Mouse (Mus musculus): ENCODE measurements around the gene Pex6.
A peak's percentile ranks its signal among the peaks of the same experiment; 100 is the strongest.
"Not testable (repeated sequence)": the region's sequence is repeated elsewhere in the genome, so short reads cannot be mapped to it uniquely, and the experiment has no call there.

Gene Pex6

GRCm38 (mm10) chr17:46741305-46741704 lies 30.0 kb downstream of the Pex6 start:
- no peaks in the 10 kb centered on the region for H3K27me3 ChIP-seq (ENCODE audit: control insufficient read depth, insufficient read depth, low read length, poor library complexity, severe bottlenecking)
- H3K36me3 ChIP-seq (ENCODE audit: control insufficient read depth, insufficient read depth, low read length, poor library complexity, severe bottlenecking) = peaks cover 27% of the 10 kb centered on the region
- DNase-seq (ENCODE audit: low read depth, low spot score) = no peak

- no peaks in the 10 kb centered on the region for H3K27me3 ChIP-seq (ENCODE audit: control insufficient read depth, insufficient read depth, low read length, poor library complexity, severe bottlenecking)
- no peak for DNase-seq (ENCODE audit: low read depth, low spot score)
- H3K36me3 ChIP-seq (ENCODE audit: control insufficient read depth, insufficient read depth, low read length, poor library complexity, severe bottlenecking) = peaks cover 26% of the 10 kb centered on the region
Observed at GRCm38 (mm10) chr17:46742986-46743385, 31.7 kb downstream of the Pex6 start.

DNA sequence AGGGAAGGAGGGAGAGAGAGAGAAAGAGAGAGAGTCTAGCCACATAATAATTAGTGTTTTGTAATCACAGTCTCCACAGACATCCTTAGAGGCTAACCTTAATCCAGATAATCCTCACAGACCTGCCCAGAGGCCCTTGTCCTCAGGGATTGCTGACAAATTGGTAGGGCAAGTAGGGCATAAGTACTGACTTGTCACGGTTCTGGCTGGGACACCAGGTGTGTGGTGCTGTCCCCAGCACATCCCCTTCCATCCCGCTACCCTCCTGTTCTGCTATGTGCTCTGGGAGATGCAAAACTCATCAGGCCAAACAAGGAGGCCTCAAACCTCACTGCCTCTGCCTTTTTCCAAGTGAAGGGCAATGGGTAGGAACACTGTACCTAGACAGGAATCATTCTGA lies 34.2 kb downstream of the Pex6 start:
- no peak for DNase-seq (ENCODE audit: low read depth, low spot score)
- Histone ChIP-seq H3K27me3 (ENCODE audit: control insufficient read depth, insufficient read depth, low read length, poor library complexity, severe bottlenecking) (no peaks in the 10 kb centered on the region), H3K36me3 (ENCODE audit: control insufficient read depth, insufficient read depth, low read length, poor library complexity, severe bottlenecking) (peaks cover 26% of the 10 kb centered on the region)

DNA sequence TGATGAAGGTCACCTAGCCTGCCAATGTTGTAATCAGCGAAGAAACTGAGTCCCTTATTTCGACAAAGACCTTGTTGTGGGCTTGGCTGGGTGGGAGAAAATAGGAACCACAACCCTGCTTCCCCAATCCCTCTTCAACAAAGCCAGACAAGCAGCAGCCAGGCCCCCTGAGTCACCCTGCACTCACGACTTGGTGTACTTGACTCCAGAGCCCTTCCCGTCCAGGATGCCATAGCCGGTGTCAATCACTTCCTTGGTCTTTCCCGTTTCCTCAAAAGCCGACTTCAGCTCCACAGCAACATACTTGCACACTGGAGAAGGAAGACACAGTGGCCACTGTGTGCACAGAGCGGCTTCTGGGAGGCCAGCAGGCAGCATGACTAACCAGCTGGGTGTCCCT lies 36.0 kb downstream of the Pex6 start:
- DNase-seq (ENCODE audit: low read depth, low spot score) = no peak
- Histone ChIP-seq H3K27me3 (ENCODE audit: control insufficient read depth, insufficient read depth, low read length, poor library complexity, severe bottlenecking) (no peaks in the 10 kb centered on the region), H3K36me3 (ENCODE audit: control insufficient read depth, insufficient read depth, low read length, poor library complexity, severe bottlenecking) (peaks cover 22% of the 10 kb centered on the region)

GRCm38 (mm10) chr17:46747806-46748205 lies 36.5 kb downstream of the Pex6 start:
- Histone ChIP-seq H3K27me3 (ENCODE audit: control insufficient read depth, insufficient read depth, low read length, poor library complexity, severe bottlenecking) (no peaks in the 10 kb centered on the region), H3K36me3 (ENCODE audit: control insufficient read depth, insufficient read depth, low read length, poor library complexity, severe bottlenecking) (peaks cover 21% of the 10 kb centered on the region)
- no peak for DNase-seq (ENCODE audit: low read depth, low spot score)

GRCm38 (mm10) chr17:46749282-46749681 lies 38.0 kb downstream of the Pex6 start:
- no peak for DNase-seq (ENCODE audit: low read depth, low spot score)
- H3K27me3 ChIP-seq (ENCODE audit: control insufficient read depth, insufficient read depth, low read length, poor library complexity, severe bottlenecking) = no peaks in the 10 kb centered on the region
- H3K36me3 ChIP-seq (ENCODE audit: control insufficient read depth, insufficient read depth, low read length, poor library complexity, severe bottlenecking) = peaks cover 15% of the 10 kb centered on the region

GRCm38 (mm10) chr17:46750580-46750979 lies 39.3 kb downstream of the Pex6 start:
- Histone ChIP-seq H3K36me3 (ENCODE audit: control insufficient read depth, insufficient read depth, low read length, poor library complexity, severe bottlenecking) (peaks cover 7% of the 10 kb centered on the region), H3K27me3 (ENCODE audit: control insufficient read depth, insufficient read depth, low read length, poor library complexity, severe bottlenecking) (no peaks in the 10 kb centered on the region)
- no peak for DNase-seq (ENCODE audit: low read depth, low spot score)

- no peaks in the 10 kb centered on the region for H3K27me3 ChIP-seq (ENCODE audit: control insufficient read depth, insufficient read depth, low read length, poor library complexity, severe bottlenecking)
- H3K36me3 ChIP-seq (ENCODE audit: control insufficient read depth, insufficient read depth, low read length, poor library complexity, severe bottlenecking) = peaks cover 2% of the 10 kb centered on the region
- DNase-seq (ENCODE audit: low read depth, low spot score) = peak; percentile 96
Observed at GRCm38 (mm10) chr17:46751056-46751793, 40.0 kb downstream of the Pex6 start.

DNA sequence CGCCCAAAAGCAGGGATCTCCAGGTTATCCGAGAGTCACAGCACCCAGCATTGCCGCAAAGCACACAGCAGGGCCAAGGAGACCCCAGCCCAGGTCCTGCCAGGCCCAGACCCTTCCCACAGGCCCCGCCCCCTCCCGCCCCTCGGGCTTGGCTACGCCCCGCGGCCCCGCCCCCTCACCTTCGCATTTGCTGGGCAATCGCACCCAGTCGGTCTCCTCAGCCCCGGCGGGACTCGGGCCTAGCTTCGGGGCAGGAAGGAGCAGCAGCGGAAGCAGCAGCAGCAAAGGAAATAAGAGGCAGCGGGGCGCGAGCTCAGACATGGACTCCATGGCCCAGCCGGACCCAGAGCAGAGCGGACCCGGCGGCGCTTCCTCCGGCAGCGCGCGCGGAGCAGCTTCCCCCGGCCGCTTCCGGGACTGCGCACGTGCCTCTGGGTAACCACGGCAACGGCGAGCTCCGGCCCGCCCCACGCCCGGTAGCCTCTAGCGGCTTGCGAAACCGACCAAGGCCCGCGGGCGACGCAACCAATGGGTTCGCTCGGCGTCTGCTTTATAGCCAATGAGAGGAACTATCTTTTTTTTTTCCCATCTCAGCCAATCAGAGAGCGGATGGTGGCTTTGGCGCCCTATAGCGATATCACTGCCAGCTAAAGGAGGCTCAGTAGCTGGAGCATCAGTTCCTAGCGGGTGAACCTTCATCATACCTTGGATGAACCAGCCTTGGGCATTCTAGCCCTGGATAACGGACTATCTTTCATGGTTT lies 40.7 kb downstream of the Pex6 start, which contains the start of gene Cnpy3:
Gene Cnpy3 (minus strand): TSS at position 421 of the 763 bp plus-strand sequence.
- Histone ChIP-seq H3K36me3 (ENCODE audit: control insufficient read depth, insufficient read depth, low read length, poor library complexity, severe bottlenecking) (no peaks in the 10 kb centered on the region; the same call in none of the 2 replicates), H3K27me3 (ENCODE audit: control insufficient read depth, insufficient read depth, low read length, poor library complexity, severe bottlenecking) (no peaks in the 10 kb centered on the region)
- peak; percentile 99 for DNase-seq (ENCODE audit: low read depth, low spot score)

GRCm38 (mm10) chr17:46758753-46759152 lies 47.5 kb downstream of the Pex6 start:
- no peak for DNase-seq (ENCODE audit: low read depth, low spot score)
- Histone ChIP-seq H3K27me3 (ENCODE audit: control insufficient read depth, insufficient read depth, low read length, poor library complexity, severe bottlenecking) (no peaks in the 10 kb centered on the region), H3K36me3 (ENCODE audit: control insufficient read depth, insufficient read depth, low read length, poor library complexity, severe bottlenecking) (no peaks in the 10 kb centered on the region)

- no peak for DNase-seq (ENCODE audit: low read depth, low spot score)
- H3K27me3 ChIP-seq (ENCODE audit: control insufficient read depth, insufficient read depth, low read length, poor library complexity, severe bottlenecking) = no peaks in the 10 kb centered on the region
Observed at GRCm38 (mm10) chr17:46763544-46763943, 52.3 kb downstream of the Pex6 start, which contains the start of gene Ptcra. Gene Ptcra, minus strand, starts transcription at chr17:46763712.

GRCm38 (mm10) chr17:46764916-46765315 lies 53.7 kb downstream of the Pex6 start:
- H3K27me3 ChIP-seq (ENCODE audit: control insufficient read depth, insufficient read depth, low read length, poor library complexity, severe bottlenecking); H3K36me3 ChIP-seq (ENCODE audit: control insufficient read depth, insufficient read depth, low read length, poor library complexity, severe bottlenecking); DNase-seq (ENCODE audit: low read depth, low spot score): not testable (repeated sequence)

More at GRCm38 (mm10) chr17:46763544-46763943, 52.3 kb downstream of the Pex6 start, which contains the start of gene Ptcra:
- no peaks in the 10 kb centered on the region for H3K36me3 ChIP-seq (ENCODE audit: control insufficient read depth, insufficient read depth, low read length, poor library complexity, severe bottlenecking)

DNA sequence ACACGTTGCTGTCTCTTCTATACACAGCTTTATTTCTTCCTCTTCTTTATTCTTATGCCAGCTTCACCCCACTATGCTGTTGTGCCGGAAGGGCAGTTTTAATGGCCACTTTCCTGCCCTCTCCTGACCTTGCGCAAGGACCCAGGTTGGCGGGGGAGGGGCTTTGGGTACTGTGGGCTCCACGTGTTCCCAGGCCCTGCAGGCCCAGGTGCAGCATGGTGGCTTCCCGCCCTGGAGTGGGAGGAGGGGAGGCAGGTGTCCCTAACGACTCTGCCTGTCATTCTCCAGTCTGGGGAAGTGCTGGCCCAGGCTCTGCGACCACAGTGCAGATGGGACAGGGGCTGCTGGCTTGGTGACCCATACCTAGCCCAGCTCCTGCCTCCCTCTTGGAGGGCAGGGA lies 56.6 kb downstream of the Pex6 start:
- Histone ChIP-seq H3K36me3 (ENCODE audit: control insufficient read depth, insufficient read depth, low read length, poor library complexity, severe bottlenecking) (no peaks in the 10 kb centered on the region), H3K27me3 (ENCODE audit: control insufficient read depth, insufficient read depth, low read length, poor library complexity, severe bottlenecking) (no peaks in the 10 kb centered on the region)
- no peak for DNase-seq (ENCODE audit: low read depth, low spot score)

DNA sequence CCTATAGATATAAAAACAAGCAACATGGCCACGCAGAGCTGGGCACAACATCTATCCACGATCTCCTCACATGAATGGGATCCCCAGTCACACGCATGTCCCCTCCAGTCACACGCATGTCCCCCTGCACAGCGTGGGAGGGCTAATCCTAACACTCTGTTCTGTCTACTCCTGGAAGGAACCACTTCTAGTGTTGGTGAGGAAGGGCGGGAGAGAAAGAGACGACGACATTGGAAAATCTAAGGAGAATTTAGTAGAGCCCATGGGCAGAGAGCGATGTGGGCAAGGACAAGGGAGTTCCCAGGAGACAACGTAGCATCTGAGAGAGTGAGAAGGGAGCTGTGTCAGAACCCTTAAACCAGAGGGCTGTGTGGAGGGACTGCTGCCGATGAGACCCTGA lies 59.3 kb downstream of the Pex6 start:
- DNase-seq (ENCODE audit: low read depth, low spot score) = no peak
- H3K27me3 ChIP-seq (ENCODE audit: control insufficient read depth, insufficient read depth, low read length, poor library complexity, severe bottlenecking) = no peaks in the 10 kb centered on the region
- H3K36me3 ChIP-seq (ENCODE audit: control insufficient read depth, insufficient read depth, low read length, poor library complexity, severe bottlenecking) = no peaks in the 10 kb centered on the region; the same call in 1 of the 2 replicates

DNA sequence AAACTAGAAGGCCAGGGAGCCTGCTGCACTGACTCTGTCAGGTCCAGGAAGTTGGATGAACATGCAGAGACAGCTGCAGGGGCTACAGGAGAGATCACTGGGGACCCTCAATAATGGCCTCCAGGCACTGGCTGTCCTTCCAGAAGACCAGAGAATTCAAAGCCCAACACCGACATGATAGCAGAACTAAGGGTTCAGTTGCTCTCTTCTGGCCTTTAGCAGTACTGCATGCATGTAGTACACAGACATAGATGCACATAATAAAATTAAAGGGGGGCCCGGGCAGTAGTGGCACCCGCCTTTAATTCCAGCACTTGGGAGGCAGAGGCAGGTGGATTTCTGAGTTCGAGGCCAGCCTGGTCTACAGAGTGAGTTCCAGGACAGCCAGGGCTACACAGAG lies 59.8 kb downstream of the Pex6 start:
- DNase-seq (ENCODE audit: low read depth, low spot score) = peak; percentile 25
- H3K27me3 ChIP-seq (ENCODE audit: control insufficient read depth, insufficient read depth, low read length, poor library complexity, severe bottlenecking) = no peaks in the 10 kb centered on the region
- no peaks in the 10 kb centered on the region; the same call in none of the 2 replicates for H3K36me3 ChIP-seq (ENCODE audit: control insufficient read depth, insufficient read depth, low read length, poor library complexity, severe bottlenecking)
